Mouse (Mus musculus) frontal cortex, postnatal 14 days (tissue): ENCODE measurements at regions not wholly inside any gene's neighbourhood (a gene's known extent, or its start where the extent isn't known, plus 50 kb on each side); places are given as distances from the start of the nearest gene placed in this dataset.

Experiments
- DNase-seq, 2 experiments: peaks; one replicate each; pipeline ENCODE4 v3.0.0; 2022; ENCODE audit warnings: low spot score in 2 of 2

DNA sequence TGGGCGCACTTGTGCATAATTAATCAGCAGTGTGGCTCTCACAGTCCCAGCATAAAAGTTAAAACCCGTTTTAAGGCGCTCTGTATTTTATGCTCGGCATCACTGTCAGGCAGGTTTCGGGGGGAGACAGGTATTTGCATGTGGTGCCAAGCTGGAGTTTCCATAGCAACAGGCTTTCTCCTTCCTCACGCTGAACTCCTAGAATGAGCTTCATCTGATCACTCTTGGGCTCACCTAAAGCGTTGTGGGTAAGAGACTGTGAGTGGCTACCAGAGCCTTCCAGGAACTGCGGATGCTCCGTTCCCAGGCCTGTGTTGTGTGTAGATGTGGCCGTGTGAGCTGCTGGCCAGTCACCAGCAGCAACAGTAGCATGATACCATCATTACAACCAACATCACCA lies 161.5 kb downstream of the Ajap1 start:
- DNase-seq = no peak

DNA sequence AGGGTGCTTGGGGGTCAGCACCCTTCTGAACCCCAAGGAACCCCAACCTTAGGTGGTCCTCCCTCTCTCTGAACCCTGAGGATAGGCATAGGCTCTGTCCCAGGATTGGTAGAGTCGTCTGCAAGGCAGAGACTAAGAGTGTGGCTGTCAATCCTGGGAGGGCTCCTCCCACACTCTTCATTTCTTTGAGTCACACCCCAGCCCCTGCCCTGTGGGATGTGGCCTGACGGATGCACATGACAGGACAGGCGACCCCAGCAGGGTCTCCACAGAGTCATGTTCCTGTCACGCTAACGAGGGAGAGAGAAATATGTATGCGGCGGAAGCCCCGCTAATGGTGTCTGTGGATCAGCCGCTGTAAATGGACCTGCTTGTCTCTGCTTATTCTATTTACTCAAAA lies 162.0 kb downstream of the Ajap1 start:
- DNase-seq = no peak

DNA sequence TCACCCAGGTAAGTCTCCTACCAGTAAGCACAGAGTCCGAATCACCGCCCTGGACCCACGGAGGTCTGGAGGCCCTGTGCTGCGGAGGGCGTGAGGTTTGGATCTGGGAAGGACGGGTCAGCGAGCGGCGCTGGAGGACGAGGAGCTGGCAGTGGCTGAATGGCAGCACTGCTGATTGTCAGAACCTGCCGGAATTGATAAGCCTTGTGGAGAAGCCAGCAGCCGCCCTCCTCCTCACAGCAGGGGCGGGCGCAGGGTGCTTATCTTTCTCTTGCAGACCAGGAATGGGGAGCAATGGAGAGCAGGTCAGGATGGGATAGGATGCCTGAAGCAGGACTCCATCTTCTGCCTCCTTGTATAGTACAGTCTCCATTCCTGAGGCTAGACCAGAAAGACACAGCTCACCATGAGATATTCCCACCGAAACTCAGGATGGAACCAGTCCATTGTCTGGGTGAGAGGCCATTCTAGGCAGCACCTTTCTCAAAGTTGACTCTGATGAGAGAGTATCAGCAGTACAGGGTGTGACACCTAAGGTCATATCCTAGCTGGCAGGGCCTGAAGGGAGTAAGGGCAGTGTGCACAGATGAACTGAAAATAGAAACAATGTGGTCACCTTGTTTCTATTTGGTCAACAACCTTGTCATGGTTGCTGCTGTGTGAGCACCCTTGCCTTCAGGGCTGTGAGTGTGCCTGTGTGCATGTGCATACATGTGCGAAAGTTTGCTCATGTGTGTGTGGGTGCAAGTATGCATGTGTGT lies 165.5 kb downstream of the Ajap1 start:
- DNase-seq = no peak

DNA sequence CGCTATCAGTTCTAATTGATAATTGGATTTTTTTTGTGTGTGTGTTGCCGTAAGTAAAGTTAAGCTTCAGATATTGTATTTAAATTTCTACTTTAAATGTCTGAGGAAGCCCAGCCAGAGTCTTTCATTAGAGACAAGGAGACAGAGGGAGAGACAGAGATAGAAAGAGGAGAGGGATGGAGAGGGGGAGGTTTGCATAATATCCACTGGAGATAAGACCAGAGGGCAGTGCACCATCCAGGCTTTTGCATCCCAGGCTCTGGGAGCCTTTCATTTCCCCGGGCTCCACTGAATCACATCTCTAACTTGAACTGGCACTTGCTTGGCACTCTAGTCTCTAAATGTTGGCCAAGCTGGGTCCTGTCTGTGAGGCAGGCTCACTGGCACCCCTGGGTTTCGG lies 166.1 kb downstream of the Ajap1 start:
- no peak for DNase-seq

DNA sequence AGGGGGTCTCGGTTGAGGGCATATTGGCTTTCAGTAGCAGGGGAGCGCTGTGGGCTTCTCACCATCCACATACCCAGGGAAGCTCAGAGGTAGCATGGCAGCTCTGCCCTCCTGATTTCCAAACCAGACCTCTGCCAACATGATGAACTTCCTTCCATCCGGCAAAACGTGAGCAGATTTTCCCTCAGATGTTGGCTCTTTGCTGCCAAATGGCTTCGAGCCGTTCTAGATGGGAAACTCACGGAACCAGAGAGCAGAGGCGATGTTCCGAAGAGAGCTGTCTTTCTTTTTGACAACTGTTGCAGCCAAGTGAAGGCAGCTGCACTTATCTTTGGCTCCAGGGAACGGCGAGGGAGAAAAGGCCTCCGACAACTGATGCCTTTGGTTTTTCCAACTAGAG lies 168.7 kb downstream of the Ajap1 start:
- no peak for DNase-seq

DNA sequence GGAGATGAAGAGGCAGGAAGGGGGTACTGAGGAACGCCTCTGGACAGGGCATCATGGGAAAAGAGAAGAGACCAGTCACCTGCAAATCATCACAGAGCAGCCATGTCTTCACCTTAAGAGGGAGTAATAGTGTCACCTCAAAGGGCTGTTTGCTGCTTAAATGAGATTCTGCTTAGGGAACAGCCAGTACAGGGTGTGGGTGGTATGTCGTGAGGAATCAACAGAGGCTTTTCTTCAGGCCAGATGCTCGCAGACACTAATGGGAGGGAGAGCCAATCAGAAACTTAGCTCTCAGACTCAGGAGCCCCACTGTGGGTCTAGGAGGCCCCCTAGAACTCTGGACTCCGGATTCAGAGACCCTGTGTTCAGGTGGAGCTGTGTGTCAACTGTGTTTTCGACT lies 171.0 kb downstream of the Ajap1 start:
- no peak for DNase-seq

DNA sequence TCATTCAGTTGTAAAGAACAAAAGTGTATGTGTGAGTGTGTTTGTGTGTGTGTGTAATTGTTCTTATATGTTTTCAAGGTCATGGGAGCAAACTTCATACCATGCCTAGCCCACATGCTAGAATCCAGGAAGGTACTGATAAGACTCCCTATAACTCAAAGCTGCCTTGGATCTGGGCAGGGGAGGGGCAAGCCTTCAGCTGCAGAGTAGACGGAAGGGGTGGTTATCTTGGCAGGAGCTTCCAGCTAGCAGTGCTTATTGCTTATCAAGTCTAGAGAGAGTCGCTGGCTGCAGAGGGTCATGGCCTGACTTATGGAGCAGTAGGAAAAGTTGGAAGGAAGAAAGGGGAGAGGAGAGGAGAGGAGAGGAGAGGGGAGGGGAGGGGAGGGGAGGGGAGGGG lies 172.0 kb downstream of the Ajap1 start:
- DNase-seq = no peak

DNA sequence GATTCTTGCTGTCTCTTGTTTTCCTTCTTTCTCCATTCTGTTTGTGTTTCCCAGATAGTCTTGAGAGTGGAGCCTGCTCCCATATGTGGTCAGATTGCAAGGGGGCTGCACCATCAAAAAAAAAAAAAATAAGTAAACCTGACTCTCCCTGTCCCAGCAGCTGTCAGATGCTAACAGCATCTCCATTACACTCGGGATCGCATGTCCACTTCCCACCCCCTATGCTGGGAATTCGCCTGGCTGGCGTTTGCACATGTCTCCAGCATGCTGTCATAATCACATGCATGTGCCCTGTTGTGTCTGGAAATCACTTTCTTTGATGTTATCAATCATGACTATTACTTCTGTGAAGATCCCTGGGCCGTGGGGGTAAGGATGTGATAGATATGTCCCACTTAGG lies 179.1 kb downstream of the Ajap1 start:
- no peak for DNase-seq

DNA sequence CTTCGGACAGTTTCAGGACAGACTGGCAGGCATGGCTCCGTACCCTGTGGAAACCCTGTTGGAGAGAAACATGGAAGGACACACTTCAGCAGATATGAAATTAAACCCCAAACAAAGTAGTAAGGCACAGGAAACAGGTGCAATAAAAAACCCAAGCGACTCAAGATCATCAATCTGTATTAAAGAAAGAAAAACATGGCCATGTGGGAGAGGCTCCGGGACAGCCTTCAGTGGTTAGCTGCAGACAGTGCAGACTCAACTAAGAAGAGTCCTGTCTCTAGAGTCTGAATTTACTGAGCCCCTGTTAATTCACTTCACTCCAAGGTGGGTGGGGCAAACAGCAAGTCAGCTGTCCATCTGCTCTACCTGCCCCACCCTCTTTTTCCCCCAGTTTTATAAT lies 179.8 kb downstream of the Ajap1 start:
- no peak for DNase-seq

DNA sequence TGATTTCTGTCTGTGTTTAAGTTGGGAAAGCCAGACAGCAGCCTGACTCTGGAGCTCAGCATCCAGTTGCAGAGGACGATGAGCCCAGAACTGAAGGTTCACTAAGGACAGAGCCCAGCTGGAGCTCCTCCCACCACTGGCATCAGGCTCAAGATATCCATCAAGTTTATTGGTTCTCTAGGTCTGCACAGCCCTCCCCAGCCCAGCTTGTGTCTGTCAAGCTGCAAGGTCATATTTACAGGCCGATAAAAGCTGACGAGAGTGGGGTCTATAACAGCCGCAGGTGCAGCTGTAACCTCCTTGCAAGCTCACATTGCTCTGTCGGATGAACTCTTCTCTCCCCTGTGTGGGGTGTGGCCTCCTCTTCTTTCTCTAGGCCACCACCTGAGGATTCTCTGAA lies 184.3 kb downstream of the Ajap1 start:
- DNase-seq = no peak

DNA sequence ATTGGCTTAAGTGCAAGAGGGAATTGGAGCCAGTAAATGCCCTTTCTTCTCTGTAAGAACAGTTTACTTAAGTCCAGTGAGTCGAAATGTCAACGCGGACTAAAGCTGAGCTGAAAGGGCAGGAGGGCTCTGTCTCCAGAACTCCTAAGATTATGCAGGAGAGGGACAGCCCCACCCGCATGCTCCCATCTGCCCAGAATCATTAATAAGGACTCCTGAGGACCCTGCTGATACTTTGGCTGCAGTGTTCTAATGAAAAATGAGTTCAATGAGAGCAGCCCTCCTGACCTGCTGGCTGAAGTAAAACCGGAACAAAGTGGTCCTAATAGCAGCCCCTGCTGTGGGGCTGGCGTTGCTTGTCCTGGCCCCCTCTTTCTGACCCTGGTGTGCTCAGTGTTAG lies 187.8 kb downstream of the Ajap1 start:
- DNase-seq = no peak

DNA sequence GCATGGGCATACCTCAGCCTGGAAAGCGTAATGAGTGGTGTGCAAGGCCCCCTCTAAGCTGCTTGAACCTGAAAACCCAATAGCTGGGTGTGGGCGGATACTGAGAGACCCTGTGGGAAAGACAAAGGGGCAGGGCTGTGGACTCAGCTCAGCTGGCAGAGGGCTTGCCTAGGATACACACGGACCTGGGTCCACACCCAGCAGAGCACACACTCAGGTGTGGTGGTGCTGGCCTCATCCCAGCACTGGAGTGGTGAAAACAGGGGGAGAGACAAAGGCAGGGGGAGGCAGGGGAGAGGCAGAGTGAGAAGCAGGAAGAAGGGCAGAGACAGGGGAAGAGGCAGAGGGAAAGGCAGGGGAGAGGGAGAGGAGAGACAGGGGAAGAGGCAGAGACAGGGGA lies 189.5 kb downstream of the Ajap1 start:
- DNase-seq = no peak

DNA sequence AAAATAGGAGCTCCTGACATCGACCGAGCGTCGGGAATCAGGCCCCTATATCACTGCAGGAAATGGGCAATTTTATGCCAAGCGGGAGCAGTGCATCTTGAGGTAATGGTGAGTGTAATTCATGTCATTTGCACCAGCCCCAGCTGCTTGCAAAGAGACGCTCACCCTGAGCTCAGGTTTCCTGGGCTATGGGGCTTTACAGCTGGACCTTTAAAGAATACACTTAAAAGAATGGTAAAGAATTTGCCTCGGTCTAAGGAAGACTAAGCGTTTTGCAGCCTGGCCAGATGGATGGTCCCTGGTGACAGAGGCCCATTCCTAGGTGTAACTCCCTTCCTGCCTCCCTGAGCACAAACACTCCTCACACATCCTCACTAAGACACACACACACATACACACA lies 194.2 kb downstream of the Ajap1 start:
- no peak for DNase-seq

DNA sequence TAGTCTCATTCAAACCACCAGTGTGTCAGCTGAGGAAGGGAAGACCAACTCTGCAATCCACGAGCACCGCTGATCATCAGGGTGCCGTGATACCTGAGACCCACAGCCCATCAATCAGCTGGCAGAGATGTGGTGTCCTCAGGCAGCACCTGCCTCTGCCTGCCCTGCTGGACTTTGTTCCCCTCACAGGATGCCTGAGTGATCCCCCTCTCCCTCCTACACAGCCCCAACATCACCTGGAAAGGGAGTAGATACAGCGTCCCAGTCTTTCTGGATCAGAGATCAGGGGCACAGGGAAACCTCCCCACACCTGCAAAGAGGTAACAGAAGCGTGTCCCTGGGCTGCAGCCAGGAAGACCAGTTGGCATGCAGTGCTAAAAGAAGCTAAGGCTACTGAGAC lies 198.4 kb downstream of the Ajap1 start:
- DNase-seq = no peak

DNA sequence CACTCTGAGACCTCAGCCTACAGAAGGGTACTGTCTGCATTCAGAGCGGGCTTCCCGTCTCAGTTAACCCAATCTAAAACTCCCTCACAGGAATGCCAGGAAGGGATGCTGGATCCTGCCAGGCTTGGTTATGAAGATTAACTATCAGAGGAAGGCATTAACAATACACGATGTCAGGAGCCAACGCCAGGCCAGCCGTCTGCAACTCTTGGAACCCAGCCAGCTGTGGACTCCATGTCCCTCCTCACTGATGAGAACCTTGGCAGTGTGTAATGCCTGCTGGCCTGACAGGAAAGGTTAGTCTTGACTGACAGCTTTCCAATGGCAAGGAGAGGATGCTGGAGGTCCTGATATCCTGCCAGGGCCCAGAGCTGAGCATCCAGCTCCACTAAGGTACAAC lies 206.0 kb downstream of the Ajap1 start:
- no peak for DNase-seq

DNA sequence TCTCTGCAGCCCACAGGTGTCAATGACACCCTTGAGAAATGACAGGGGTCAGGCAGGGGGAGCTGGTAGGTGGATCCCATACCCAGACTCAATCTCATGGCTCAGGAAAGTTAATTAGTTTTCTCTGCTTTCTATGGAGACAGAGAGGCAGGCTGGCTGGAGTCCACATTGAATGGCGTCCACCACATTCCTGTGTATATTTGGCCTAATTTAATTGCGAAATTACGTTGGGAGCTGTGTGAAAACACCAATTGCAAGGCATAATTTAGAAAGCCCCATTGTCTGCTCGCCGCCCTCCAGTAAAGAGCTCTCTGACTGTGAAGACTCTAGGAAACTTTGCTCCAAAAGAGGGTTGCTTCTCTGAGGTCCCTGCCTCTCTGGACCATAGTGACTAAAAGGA lies 211.2 kb downstream of the Ajap1 start:
- no peak for DNase-seq

DNA sequence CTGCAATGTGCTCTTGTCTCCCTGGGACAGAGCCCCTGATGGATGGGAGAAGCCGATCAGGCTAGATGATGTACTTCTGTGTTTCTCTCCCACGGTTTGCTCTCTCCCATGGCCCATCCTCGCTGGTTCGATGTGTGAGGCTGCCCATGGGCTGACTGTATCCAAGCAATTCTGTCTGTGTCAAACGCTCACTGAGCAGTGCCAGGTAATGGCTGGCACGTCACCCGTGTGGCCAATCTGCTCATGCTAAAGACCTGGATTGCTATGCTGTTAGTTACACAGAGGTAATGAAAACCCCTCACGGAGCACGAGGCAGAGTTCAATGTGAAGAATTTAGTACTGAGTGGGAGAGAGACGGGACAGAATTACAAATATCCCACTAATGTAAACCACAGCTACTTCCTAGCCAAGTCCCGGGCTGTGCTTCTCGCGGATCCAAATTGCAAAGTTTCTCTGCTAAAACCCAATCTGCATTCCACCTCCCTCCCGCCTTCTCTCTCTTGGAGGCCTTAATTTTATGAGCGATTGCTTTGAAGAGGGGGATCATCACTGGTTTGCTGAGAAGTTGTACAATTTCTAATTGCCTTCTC lies 219.3 kb downstream of the Ajap1 start:
- no peak for DNase-seq

DNA sequence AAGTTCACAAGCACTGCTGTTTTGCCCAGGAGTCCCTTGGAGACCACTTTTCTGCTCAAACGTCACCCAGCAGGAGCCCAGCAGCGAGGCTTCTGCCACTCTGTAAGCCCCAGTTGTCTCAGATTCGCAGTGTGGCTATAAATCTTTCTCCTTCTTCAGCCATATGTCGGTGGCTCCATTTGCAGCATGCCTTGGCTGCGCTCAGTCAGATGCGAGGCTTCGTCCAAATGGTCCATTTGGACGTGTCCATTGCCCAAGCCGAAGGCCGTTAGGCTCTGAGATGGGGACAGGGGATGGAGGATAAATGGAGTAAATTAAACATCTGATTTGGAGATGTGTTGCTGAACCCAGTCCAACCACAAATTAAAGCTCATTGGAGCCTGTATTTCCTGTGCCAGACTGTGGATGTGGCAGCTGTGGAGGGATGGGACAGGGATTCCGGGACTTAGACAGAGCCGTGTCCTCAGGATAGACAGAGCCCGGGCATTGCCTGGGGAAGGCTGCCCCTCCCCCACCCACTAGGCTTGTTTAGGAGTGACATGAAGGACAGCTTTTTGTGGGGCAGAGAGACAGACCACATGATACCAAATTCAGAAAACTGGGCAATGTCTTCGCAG lies 221.6 kb downstream of the Ajap1 start:
- no peak for DNase-seq

DNA sequence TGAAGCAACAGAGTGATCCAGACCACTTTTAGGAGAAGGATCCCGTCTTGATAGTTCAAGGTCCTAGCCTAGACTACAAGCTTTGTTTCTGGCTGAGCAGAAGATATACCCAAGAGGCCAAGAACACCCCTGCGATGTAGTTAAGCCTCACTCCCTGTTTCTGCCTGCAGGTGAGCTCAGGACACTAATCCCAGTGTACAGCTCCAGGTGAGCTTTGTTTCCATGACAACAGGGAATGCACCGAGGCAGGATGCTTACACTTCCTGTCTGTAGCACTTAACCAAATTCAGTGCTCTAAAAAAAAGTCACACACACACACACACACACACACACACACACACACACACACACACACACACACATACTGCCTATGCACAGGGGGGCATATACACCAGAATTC lies 230.7 kb downstream of the Ajap1 start:
- DNase-seq = no peak

DNA sequence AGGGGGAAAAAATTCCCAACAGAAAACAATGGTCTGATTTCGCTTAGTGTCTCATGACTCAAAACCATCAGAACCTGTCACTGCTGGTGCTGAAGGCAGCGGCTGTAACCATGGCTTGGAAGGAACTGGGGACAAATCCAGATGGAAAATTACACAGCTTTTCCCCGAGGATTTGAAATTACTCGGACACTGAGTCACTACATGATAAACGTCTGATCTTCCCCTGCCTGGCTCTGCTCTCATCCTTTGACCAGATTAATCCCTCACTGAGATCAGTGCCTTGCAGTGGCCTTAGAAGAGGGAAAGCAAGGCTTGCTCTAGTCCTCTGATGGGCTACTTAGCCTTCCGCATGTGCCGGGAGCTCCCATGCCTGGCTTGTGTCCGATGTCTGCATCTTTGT lies 231.3 kb downstream of the Ajap1 start:
- no peak for DNase-seq

DNA sequence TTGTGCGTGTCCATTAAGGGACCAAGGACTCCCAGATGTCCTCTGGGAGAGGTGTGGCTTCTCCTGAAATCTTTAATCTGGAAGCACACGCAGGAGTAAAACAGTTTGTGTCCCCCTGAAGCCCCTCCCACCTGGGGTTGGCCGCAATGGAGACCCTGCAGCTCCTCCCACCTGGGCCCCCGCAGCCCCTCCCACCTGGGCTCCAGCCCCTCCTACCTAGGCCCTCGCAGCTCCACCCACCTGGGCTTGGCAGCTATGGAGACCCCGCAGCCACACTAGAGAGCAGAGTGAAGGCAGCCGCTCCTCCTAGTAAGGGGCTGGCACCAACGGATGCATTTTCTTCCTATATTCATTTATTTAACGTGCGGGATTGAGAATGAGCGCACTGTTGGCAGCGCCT lies 245.9 kb downstream of the Ajap1 start:
- DNase-seq = no peak

DNA sequence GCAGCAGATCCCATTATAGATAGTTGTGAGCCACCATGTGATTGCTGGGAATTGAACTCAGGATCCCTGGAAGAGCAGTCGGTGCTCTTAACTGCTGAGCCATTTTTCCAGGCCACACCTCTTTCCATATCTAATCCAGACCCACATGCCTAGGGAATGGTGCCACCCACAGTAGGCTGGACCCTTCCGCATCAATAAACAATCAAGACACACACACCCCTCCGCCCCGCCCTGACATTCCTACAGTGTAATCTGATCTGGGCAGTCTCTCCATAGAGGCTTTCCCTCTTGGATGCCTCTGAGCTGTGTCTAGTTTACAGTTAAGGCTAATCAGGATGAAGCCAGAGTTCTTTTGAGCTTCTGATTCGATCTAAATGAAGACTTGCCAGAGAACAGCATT lies 248.8 kb downstream of the Ajap1 start:
- DNase-seq = no peak

DNA sequence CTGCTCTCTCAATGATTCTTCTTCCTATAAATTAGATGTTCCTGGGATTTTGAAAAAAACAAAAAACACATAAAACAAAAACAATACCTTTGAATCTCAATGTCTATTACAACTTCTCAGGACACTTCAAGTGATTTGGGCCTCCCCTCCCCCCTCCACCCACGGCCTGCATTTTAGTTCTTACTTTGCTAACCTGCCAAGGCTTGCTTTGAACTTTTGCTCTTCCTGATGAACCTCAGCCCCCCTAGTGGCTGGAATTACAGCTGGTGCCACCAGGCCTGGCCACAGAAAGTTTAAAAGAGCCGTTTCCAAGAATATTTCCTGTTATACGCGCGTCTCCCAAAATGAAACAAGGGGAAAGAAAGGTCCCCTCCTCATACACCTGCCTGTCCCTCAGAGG lies 253.4 kb downstream of the Ajap1 start:
- no peak for DNase-seq
